Mouse (Mus musculus) spleen, adult 2 months (tissue): ENCODE measurements at regions not wholly inside any gene's neighbourhood (a gene's known extent, or its start where the extent isn't known, plus 50 kb on each side); places are given as distances from the start of the nearest gene placed in this dataset.

Experiments
- CTCF ChIP-seq: fragments of 200-500 bp; IDR thresholded peaks from 2 replicates; pipeline ENCODE4 v1.5.1; 2011; ENCODE audit warnings: mild to moderate bottlenecking, inconsistent platforms; ENCODE audit not compliant: insufficient read depth, insufficient read length, insufficient replicate concordance; ENCODE audit errors: extremely low read depth
- POLR2A ChIP-seq: fragments of 200-500 bp; IDR thresholded peaks from 2 replicates; pipeline ENCODE4 v1.6.1; 2011; ENCODE audit warnings: low read depth, low read length, inconsistent platforms

DNA sequence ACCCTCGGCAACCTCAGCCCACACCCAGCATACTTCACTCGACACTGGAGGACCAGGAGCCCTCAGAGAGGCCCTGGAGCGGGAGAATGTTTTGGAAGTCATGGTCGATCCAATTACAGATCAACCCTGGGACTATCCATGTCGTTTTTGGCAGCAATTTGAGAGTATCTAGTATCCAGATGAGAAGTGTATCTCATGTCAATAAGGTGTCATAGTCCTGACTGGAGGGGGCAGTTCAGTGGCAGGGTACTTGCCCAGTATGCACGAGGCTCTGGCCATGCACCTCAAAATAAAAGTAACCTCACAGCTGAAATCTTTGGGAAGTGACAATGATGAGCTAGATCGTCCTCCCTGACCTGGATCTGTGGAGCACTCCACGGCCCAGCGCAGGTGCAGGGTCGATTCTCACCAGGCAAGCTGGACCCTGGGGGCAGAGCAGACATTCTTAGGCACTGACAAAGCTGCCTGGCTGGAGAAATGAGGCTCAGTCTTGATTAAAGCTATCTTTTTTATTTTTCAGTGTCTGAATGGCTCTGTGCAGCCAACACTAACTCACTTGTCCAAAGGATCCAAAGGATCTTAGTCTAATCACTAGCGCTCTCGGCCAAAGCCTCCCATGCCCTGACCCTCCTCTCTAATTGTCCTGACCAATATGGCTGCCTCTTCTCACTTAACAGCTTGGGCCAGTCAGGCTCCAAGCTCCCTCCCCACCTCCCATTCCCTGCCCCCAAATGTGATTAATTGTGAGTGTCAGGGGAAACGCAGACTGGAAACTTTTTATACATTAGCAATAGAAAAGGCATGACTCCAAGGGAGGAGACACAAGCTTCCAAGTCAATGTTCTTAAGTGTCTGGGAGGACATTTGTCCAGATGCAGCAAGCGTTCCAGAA, 146.0 kb downstream of the Mtx3 start:
- TF ChIP-seq CTCF (no peak), POLR2A (no peak)
